Mouse (Mus musculus) right cerebral cortex, adult 2 months (tissue): ENCODE measurements at regions not wholly inside any gene's neighbourhood (a gene's known extent, or its start where the extent isn't known, plus 50 kb on each side); places are given as distances from the start of the nearest gene placed in this dataset.

Experiments used
- DNase-seq, 2 experiments: peaks; one replicate each; pipeline ENCODE4 v3.0.0; 2021 to 2022; ENCODE audit warnings: low spot score in 2 of 2

- no peak for DNase-seq
Observed at GRCm38 (mm10) chr11:28782486-28782885, 70.5 kb upstream of the Efemp1 start.

GRCm38 (mm10) chr11:28770831-28771230, 82.2 kb upstream of the Efemp1 start:
- DNase-seq: no peak

- DNase-seq: no peak
Observed at GRCm38 (mm10) chr11:28760751-28761150, 92.3 kb upstream of the Efemp1 start.

GRCm38 (mm10) chr11:28734941-28735597, 117.9 kb upstream of the Efemp1 start:
- peak; percentile 6 to 22 for DNase-seq

- DNase-seq: no peak
Observed at GRCm38 (mm10) chr11:28734581-28734931, 118.4 kb upstream of the Efemp1 start.

GRCm38 (mm10) chr11:28733877-28734580, 119.0 kb upstream of the Efemp1 start:
- DNase-seq: no peak

GRCm38 (mm10) chr11:28730140-28730539, 122.9 kb upstream of the Efemp1 start:
- no peak for DNase-seq

GRCm38 (mm10) chr11:28709511-28709910, 125.4 kb upstream of the Ccdc85a start:
- DNase-seq: no peak

- DNase-seq: no peak
Observed at GRCm38 (mm10) chr11:28708431-28708830, 124.3 kb upstream of the Ccdc85a start.

GRCm38 (mm10) chr11:28702384-28702783, 118.3 kb upstream of the Ccdc85a start:
- no peak for DNase-seq

GRCm38 (mm10) chr11:28701379-28701778, 117.3 kb upstream of the Ccdc85a start:
- DNase-seq: no peak

GRCm38 (mm10) chr11:28699766-28700165, 115.6 kb upstream of the Ccdc85a start:
- DNase-seq: no peak

GRCm38 (mm10) chr11:28697644-28698480, 113.7 kb upstream of the Ccdc85a start:
- peak; percentile 9 to 20 for DNase-seq

GRCm38 (mm10) chr11:28695031-28695430, 110.9 kb upstream of the Ccdc85a start:
- DNase-seq: no peak

GRCm38 (mm10) chr11:28693303-28693702, 109.2 kb upstream of the Ccdc85a start:
- DNase-seq: no peak

GRCm38 (mm10) chr11:28692263-28693194, 108.4 kb upstream of the Ccdc85a start:
- DNase-seq: no peak

GRCm38 (mm10) chr11:28688436-28688835, 104.3 kb upstream of the Ccdc85a start:
- DNase-seq: no peak

GRCm38 (mm10) chr11:28685407-28685806, 101.3 kb upstream of the Ccdc85a start:
- DNase-seq: no peak

- no peak for DNase-seq
Observed at GRCm38 (mm10) chr11:28681311-28681710, 97.2 kb upstream of the Ccdc85a start.

GRCm38 (mm10) chr11:28670765-28671164, 86.6 kb upstream of the Ccdc85a start:
- DNase-seq: no peak

GRCm38 (mm10) chr11:28669359-28669758, 85.2 kb upstream of the Ccdc85a start:
- DNase-seq: no peak
